Mouse (Mus musculus): ENCODE data around the gene Cpsf3. TPM values are rescaled to one million over a fixed set of nuclear protein-coding genes. Genes with fewer than 3 reads are reported as not detected.
A peak's percentile ranks its signal among the peaks of the same experiment; 100 is the strongest.

Cpsf3 gene
- polyA plus RNA-seq, 2 experiments: 23.2 to 39.3 TPM

- TF ChIP-seq EP300 (IDR thresholded peaks at IDR 0.05; ENCODE audit: low read depth): no peak
- no peak for TF ChIP-seq CTCF (IDR thresholded peaks at IDR 0.05; ENCODE audit: low read depth)
- H3K9ac ChIP-seq (replicated peaks): no peak overlapping the region
- H3K4me1 ChIP-seq (replicated peaks; ENCODE audit: control insufficient read depth in 2 of 2, insufficient read depth in 2 of 2, low read length in 1 of 2): no peaks in the 10 kb centered on the region
- no peak overlapping the region for H3K27ac ChIP-seq
- WGBS (ENCODE audit: insufficient replicate concordance): 35% methylated on average over 1 of the region's 1 CpGs
- H3K4me3 ChIP-seq (ENCODE audit: insufficient read depth in 1 of 2, low read depth in 2 of 2, low read length in 2 of 2): no peak overlapping the region
- H3K27me3 ChIP-seq (ENCODE audit: control insufficient read depth, insufficient read depth, low read length): no peaks in the 10 kb centered on the region
- H3K36me3 ChIP-seq (replicated peaks; ENCODE audit: control insufficient read depth, insufficient read depth, low read depth): no peaks in the 10 kb centered on the region
- no peak for DNase-seq (ENCODE audit: low read depth in 3 of 3, low spot score in 3 of 3)
- H3K9me3 ChIP-seq (ENCODE audit: control insufficient read depth, low read length): no peaks in the 10 kb centered on the region
- no peak overlapping the region for H3K4me2 ChIP-seq (ENCODE audit: low read depth)
- no peak for ATAC-seq (ENCODE audit: insufficient read depth)
Observed at GRCm38 (mm10) chr12:21277352-21277864, 7.8 kb upstream of the Cpsf3 start.

GRCm38 (mm10) chr12:21285508-21286242 is 484 bp downstream of the Cpsf3 start:
- Histone ChIP-seq H3K9me3 (ENCODE audit: control insufficient read depth, low read length) (no peaks in the 10 kb centered on the region), H3K4me3 (ENCODE audit: insufficient read depth in 1 of 2, low read depth in 2 of 2, low read length in 2 of 2) (peak overlapping the region; percentile 94 to 95), H3K27ac (peak overlapping the region; percentile 57), H3K27me3 (ENCODE audit: control insufficient read depth, insufficient read depth, low read length) (no peaks in the 10 kb centered on the region), H3K36me3 (replicated peaks; ENCODE audit: control insufficient read depth, insufficient read depth, low read depth) (peaks cover 5% of the 10 kb centered on the region; the same call in 1 of the 2 replicates), H3K4me2 (ENCODE audit: low read depth) (peak overlapping the region; percentile 99), H3K9ac (replicated peaks) (peak overlapping the region; percentile 91), H3K4me1 (replicated peaks; ENCODE audit: control insufficient read depth in 2 of 2, insufficient read depth in 2 of 2, low read length in 1 of 2) (peaks cover 12 to 15% of the 10 kb centered on the region in 2 experiments)
- under 1% methylated on average over 47 of the region's 47 CpGs for WGBS (ENCODE audit: insufficient replicate concordance)
- DNase-seq (ENCODE audit: low read depth in 3 of 3, low spot score in 3 of 3) (no peak), ATAC-seq (ENCODE audit: insufficient read depth) (peak; percentile 81)
- TF ChIP-seq EP300 (IDR thresholded peaks at IDR 0.05; ENCODE audit: low read depth) (no peak), CTCF (IDR thresholded peaks at IDR 0.05; ENCODE audit: low read depth) (no peak)

- peak within 1 kb of the TSS; percentile 91 for H3K9ac ChIP-seq (replicated peaks)
- H3K36me3 ChIP-seq (replicated peaks; ENCODE audit: control insufficient read depth, insufficient read depth, low read depth): peaks cover 5% of the 10 kb centered on the region; the same call in 1 of the 2 replicates
- WGBS (ENCODE audit: insufficient replicate concordance): 0% methylated on average over 28 of the region's 28 CpGs
- TF ChIP-seq EP300 (IDR thresholded peaks at IDR 0.05; ENCODE audit: low read depth) (no peak), CTCF (IDR thresholded peaks at IDR 0.05; ENCODE audit: low read depth) (no peak)
- ATAC-seq (ENCODE audit: insufficient read depth) (peak; percentile 93), DNase-seq (ENCODE audit: low read depth in 3 of 3, low spot score in 3 of 3) (peak; percentile 96)
- H3K4me1 ChIP-seq (replicated peaks; ENCODE audit: control insufficient read depth in 2 of 2, insufficient read depth in 2 of 2, low read length in 1 of 2): peaks cover 12 to 15% of the 10 kb centered on the region in 2 experiments
- H3K27ac ChIP-seq: peak within 1 kb of the TSS; percentile 66
- no peaks in the 10 kb centered on the region for H3K27me3 ChIP-seq (ENCODE audit: control insufficient read depth, insufficient read depth, low read length)
- H3K9me3 ChIP-seq (ENCODE audit: control insufficient read depth, low read length): no peaks in the 10 kb centered on the region
- H3K4me2 ChIP-seq (ENCODE audit: low read depth): peak within 1 kb of the TSS; percentile 99
- peak within 1 kb of the TSS; percentile 94 to 95 for H3K4me3 ChIP-seq (ENCODE audit: insufficient read depth in 1 of 2, low read depth in 2 of 2, low read length in 2 of 2)
Observed at GRCm38 (mm10) chr12:21286243-21286622, 1.0 kb downstream of the Cpsf3 start, which contains the start of gene Itgb1bp1. Gene Itgb1bp1 (minus strand): TSS chr12:21286284.

GRCm38 (mm10) chr12:21286712-21287650 is 1.8 kb downstream of the Cpsf3 start:
- TF ChIP-seq CTCF (IDR thresholded peaks at IDR 0.05; ENCODE audit: low read depth) (no peak), EP300 (IDR thresholded peaks at IDR 0.05; ENCODE audit: low read depth) (no peak)

More at GRCm38 (mm10) chr12:21286712-21287650, 1.8 kb downstream of the Cpsf3 start:
- Histone ChIP-seq H3K9me3 (ENCODE audit: control insufficient read depth, low read length) (no peaks in the 10 kb centered on the region), H3K4me1 (replicated peaks; ENCODE audit: control insufficient read depth in 2 of 2, insufficient read depth in 2 of 2, low read length in 1 of 2) (peaks cover 12 to 15% of the 10 kb centered on the region in 2 experiments), H3K36me3 (replicated peaks; ENCODE audit: control insufficient read depth, insufficient read depth, low read depth) (peaks cover 5% of the 10 kb centered on the region; the same call in 1 of the 2 replicates), H3K27ac (peak overlapping the region; percentile 66), H3K4me3 (ENCODE audit: insufficient read depth in 1 of 2, low read depth in 2 of 2, low read length in 2 of 2) (peak overlapping the region; percentile 94 to 95), H3K27me3 (ENCODE audit: control insufficient read depth, insufficient read depth, low read length) (no peaks in the 10 kb centered on the region), H3K4me2 (ENCODE audit: low read depth) (peak overlapping the region; percentile 99), H3K9ac (replicated peaks) (peak overlapping the region; percentile 91)
- no peak for DNase-seq (ENCODE audit: low read depth in 3 of 3, low spot score in 3 of 3)
- ATAC-seq (ENCODE audit: insufficient read depth): no peak
- 11% methylated on average over 18 of the region's 18 CpGs for WGBS (ENCODE audit: insufficient replicate concordance)
